Mouse (Mus musculus) CH12F3 (cell line): Measurements from ENCODE around the gene Kansl1.

ENCODE experiments used
- in situ Hi-C: fragments of 300-500 bp; cut with MboI; formaldehyde crosslinking; loops from 2 replicates; pipeline ENCODE4 v1.14.3; 2020; ENCODE audit warnings: low sequenced_read_pairs

The Kansl1 gene

DNA sequence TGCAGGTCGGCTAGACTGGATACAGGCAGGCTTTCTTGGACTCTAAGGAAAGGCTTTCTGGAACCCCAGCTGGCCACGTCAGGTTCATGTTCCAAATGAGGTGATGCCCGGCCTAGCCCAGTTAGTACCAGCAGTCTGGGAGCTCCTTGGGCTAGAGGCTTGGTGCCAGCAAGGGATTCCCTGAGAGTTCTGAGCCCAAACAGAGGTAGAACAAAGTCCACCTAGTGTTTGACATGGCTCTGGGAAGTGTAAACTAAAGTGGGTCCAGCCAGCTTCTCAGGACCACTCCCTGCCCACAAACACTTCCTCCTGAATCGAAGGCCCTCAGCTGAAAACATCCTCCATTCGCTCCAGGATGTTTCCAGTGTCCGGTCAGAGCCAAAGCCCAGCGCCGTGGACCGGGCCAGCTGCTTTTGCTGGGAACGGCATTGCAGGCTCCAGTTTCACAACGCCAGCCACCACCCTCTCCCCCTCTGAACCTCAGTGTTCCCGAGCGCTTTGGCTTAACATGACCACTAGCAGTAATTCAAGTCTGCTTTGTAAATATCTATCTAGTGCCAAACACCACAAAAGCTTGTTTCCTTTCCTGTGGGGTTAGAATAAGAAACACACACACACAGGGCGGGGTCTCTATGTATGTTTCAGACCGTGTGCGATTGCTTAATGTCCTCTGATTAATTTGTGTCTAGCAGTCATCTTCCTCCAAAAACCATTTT lies 151.8 kb downstream of the Kansl1 start:
- in situ Hi-C loops = no loop called here

DNA sequence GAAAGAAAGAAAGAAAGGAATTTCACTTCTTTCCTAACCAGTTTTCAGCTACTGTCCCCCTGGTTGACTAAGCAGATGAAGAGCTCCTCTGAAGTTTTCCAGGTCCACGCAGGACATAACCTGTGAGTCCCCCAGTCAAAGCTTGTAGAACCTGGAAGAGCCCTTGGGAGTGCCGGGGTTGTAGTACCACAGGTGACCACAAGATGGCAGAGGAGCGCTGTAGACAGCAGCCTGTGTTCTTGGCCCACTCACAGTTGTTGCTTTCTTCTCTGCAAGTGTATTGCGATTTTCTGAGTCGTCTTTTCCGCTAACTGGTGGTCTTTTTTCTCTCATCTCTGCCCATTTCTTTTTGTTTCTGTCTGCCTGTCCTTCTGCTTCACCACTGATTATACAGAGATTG lies 153.0 kb downstream of the Kansl1 start:
- in situ Hi-C loops = no loop called here

DNA sequence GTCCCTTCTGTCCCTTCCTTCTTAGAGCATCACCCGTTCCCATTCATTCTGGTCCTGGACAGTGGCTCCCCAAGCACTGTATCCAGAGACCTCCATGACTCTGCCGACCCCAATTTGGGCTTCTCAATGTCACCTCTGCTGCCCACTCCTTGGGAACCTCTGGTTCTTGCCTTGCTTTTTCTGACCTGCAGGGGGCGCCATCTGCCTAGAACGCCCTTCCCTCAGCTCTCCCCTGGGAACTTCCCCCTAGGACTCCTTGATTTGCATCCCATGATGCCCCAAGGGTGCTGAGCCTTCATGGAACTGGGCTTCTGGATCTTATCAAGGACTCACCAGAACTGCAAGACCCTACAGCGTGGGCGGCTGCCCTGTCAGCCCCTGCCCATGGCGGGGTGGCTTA lies 157.0 kb downstream of the Kansl1 start:
- in situ Hi-C loops = no loop called here

DNA sequence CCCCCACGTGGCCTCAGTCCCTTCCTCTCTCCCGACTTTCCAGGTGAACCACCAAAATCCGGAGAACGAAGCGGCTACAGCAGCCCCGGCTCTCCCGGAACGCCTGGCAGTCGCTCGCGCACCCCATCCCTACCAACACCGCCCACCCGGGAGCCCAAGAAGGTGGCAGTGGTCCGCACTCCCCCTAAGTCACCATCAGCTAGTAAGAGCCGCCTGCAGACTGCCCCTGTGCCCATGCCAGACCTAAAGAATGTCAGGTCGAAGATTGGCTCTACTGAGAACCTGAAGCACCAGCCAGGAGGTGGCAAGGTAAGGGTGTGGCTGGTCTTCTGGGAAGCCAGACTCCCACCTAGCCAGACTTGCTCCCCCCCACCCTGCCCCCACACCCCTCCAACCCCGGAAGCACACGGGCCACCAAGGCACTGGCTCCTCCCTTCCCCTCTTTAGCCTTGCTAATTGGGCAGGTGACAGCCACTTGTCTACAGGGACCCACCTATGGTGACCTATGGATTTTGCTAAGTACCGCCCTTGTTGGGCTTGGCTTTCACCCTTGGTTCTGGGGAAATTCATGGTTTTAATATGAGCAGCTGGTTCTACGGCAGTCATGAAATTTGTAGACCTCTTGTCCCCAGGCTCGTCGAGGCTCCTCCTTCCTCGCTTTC lies 158.3 kb downstream of the Kansl1 start:
- in situ Hi-C loops = no loop called here

DNA sequence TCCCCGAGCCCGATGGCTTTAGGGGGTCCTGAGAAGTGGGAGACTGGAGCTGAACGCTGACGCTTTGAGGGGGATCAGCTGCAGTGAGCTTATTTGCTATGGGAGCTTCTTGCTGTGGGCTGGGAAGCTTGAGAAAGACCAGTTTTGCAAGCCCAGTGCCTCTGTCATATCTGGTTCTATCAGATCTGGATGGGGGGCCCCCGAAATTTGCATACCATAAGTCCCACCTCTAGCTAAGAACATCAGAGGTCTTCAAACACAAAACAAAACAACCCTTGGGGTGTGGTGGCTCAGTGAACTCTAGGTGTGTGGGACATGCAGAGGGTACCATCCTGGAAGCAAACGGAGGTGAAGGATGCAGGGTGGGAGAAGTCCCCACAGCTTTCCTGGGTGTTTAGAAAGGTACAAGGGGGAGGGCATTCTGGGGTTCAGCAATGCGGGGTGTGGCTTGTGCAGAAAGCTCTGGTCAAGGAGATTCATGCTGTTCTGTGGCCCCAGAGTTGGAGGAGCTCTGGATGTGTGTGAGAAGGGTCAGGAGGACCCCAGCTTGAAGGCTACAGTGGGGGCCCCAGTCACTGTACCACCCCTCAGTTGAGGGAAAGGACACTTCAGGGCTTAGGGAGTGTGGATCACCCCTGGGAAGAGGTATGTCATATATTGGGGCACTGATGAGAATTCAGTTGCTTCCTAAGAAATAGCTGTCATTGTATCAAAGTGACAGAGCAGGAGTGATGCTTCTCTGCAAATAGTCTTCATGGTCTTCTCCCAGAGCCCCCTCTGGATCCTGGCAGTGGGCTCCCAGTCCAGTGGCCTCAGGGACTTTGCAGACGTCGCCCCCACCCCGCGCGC lies 159.1 kb downstream of the Kansl1 start:
- in situ Hi-C loops = no loop called here

DNA sequence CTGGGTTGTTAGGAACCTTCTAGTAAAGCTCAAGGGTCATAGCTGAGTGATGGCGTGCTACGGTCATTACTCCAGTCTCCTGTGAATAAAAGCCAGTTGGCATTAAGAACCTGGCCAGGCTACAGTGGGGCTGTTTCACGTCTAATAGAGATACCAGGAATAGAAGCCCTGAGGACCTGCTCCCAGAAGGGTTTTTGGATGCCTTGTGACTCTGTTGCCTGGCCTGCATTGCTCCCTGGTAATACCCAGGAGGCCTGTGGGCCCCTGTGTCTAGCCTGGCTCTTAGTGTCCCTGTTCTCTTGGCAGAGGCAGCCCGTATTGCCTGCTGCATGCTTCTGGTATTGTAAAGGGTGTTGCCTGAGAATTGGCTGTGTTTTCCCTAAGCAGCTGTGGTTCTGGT lies 161.5 kb downstream of the Kansl1 start:
- in situ Hi-C loops = no loop called here

DNA sequence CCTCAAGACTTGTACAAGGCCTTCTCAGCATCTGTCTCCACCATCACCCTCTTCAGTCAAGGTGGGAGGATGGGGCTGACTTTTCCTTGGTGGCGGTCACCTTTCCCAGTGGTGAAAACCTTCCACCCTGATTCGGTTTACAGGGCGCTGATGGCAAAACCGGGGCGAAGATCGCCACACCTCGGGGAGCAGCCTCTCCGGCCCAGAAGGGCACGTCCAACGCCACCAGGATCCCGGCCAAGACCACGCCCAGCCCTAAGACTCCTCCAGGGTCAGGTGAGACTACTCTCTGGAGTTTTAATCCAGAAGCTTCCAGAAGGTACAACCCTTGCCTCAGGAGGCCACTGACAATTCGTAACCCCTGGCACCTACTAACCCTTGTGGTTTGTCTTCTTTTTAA lies 162.2 kb downstream of the Kansl1 start:
- in situ Hi-C loops = no loop called here

DNA sequence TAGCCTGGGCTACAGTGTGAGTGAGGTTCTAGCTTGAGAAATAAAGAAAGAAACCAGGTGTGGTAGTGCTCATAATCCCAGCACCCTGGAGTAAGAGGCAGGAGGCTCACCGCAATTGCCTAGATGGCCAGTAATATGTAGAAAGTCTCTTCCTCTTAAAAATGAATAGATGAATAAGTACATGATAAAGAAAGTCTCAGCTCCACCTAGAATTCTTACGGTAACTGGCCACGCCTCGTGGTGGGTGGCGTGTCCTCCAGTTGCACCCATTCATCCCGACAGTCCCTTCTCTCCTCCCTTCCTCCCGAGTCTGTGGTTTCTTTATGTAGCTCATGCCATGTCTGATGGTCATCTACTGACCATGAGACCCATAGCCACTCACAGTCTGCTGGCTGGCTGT lies 162.9 kb downstream of the Kansl1 start:
- in situ Hi-C loops = no loop called here

DNA sequence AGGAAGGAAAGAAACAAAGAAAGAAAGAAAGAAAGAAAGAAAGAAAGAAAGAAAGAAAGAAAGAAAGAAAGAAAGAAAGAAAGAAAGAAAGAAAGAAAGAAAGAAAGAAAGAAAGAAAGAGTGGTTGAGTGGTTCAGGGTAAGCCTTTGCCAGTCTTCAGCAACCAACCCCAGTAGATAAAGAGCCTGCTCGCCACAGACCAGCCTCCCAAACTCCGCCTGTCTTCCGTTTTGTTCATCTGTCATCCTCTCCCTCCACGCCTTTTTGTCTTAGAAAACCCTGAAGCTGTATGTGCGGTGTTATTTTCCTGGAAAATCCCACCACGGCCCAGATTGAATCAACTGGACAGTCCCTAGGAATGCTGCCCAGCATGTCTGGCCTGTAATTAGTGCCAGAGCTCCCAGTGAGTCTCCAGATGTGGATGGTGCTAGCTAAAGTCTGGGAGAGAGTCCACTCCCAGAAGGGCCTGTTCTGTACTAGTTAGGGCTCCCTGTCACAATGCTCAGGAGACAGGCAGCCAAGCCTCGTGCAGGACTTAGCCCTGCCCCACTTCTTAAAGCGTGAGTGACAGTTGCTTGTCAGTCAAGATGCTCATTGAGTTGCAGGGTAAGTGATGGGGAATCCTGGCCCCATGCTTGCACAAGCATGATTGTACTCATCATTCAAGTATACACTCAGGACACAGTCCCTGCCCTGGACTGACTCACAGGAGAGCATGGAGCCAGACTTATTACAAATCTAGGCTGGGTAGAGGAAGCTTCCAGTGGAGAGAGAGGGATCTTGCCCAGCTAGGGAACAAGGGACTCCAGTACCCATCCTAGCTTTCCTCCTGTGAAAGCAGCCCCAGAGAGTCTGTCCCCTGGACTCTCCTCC lies 165.3 kb downstream of the Kansl1 start:
- in situ Hi-C loops = no loop called here

DNA sequence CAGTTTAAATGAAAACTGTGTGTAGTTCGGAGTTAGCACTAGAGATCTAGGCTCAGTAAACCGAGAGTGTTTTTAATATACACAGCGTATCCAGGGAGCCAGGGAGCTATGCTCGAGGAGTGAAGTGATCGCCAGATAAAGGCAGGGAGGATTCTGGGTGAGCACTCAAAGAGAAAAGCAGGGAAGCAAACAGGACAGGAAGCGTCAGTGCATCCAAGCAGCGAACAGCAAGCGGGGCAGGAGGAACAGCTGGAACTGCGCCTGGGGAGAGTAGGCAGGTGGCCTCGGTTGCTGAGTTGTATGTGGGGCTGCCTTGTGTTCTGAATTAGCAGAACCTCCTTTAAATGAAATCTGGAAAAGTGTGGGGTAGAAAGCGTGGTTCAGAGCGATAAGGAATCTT lies 166.0 kb downstream of the Kansl1 start:
- in situ Hi-C loops = no loop called here

DNA sequence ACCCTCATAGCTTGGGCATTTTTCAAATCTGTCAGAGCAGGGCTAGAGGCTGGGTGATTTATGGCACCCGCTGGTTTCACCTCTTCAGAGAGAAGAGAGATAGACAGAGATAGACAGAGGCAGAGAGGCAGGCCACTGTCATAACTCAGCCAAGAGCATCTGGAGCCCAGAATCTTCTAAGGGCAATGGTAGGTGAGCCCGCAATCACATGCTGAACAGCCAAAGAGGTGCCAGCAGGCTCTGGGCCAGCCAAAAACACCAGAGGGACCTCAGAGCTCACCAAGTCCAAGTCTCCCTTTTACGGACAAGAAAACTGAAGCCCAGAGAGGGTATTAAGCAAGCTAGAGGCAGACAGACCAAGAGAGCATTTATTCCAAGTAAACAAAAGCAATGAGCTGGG lies 171.0 kb downstream of the Kansl1 start:
- in situ Hi-C loops = no loop called here

DNA sequence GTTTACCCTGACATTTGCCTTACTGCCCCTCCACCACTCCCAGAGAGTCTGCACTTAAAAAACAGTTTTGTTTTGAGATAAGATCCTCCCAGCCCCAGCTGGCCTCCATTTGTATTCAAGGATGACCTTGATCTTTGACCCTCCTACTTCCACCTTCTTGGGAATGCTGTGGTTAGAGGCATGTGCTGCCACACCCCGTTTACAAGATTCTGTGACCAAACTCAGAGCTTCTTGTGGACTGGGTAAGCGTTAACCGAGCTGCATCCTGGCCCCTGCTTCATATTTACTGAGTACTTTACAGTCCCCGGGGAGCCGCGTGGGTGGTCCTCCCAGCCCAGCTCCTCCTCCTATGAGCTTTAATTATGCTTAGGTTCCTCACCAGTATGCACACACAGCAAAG lies 173.0 kb downstream of the Kansl1 start:
- in situ Hi-C loops = no loop called here

DNA sequence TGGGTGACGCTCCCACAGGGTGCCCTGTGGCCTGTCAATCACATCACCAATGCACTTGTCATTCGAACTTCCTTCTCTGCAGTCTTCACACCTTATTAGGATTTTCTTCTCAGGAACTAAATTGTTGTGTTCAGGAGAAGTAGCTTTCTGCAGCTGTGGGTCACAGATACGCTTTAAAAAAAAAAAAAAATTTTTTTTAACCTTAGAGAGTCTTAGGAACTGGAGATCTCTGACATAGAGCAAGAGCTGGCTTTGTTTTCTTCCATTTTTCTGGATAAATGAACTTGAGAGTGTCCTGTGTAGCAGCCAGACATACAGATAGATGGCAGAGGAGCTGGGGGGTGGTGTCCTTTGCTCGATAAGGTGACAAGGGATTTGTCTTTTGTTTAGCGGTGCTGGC lies 173.5 kb downstream of the Kansl1 start:
- in situ Hi-C loops = no loop called here

DNA sequence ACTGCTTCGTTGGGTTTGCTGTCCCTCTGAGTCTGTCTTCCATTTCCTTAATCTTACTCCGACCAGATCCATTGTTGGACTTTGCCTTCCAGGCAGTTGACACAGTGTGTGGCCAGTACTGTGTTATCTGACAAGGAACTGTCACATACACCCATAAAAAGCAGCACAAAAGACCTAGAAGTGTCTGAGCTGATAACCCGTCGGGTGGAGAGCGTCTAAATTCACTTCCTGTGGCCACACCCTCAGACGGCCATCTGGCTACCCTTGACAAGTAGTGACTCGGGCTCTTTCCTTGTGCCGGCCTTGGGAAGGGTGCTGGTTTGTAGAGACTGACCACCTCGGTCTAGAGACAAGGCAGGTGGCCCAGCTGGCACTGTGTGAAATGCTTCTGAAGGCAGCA lies 175.4 kb downstream of the Kansl1 start:
- in situ Hi-C loops = no loop called here

DNA sequence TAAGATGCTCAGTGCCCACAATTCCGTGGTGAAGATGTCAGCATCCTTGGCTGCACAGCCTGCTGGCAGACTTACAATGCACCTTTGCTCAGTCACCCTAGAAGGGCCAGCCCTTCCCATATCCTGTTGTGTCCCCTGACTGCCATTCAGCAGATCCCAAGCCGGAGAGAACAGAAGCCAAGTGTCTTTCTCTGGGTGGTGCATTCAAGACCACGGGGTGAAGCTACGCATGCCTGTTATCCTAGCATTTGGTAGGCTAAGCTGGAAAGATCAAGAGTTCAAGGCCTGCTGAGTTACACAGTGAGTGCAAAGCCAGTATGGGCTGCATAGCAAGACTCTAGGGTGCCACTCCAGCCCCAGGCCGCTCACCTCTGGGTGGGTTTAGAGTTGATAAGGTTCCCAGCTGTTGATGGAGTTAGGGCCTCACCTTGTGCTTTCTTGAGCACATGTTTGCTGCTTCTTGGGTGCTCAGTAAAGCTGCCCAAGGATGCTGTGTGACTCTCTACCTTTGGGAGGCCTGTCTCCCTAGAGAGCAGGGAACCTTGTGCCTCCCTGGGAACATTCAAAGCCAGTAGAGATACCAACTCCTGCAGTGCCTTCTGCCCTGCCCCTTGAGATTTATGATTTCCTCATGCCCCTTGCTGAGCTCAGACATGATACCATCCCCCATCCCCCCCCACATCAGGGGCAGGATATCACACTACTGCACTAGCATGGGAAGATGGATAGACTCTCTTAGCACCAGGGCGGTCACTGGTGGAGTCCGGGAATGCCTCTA lies 176.0 kb downstream of the Kansl1 start:
- in situ Hi-C loops = no loop called here

DNA sequence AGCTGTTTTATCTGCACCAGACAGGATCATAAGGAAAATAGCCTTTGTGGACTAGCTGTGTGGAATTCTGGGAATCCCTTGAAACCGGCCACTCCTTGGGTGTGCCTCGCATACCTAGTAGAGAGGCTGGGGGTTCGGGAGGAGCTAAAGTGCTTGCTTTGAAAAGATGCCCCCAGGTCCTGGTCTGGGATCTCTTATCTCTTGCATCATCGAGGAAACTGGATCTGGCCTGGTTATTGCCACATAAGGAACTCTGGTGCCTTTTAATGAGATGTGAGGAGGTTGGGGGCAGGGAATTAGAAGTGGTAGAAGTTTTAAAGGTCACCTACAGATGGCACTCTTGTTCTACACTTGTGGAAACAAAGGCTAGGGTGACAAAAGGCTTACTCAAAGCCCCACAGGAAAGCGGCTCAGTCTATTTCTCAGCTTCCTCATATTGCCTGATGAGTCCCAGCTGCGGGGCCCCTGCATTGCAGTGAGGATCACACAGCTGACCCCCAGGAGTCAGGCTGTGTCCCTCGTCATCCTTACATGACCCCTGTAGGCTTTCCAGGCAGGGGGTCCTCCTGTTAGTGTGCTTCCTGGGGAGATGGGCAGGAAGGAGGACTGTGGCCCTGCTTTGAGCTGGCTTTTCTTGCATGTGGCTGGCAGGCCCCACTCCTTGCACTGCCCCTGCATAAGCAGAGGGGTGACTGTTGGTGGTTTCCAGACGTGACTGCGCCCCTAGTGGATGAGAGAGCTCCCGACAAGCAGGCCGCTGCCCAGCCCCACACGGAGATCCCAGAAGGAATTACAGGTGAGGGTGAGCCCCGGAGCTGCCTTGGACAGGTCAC lies 179.2 kb downstream of the Kansl1 start:
- in situ Hi-C loops = no loop called here

DNA sequence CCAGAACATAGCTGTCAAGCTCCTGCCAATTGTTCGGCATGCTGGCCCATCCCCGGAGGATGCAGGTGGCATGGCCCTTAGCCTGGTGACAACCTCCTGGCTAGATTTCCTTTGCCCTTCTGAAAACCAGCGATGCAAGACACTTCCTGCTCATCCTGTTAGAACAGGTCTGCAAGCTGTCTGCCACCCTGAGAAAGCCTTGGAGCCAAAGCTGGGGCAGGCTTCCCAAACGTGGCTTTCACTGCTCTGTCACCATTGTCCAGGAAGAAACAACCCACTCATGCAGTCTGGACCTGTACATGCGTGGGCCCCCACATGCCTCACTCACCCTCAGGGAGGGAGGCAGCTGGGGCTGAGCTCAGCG lies 179.8 kb downstream of the Kansl1 start:
- in situ Hi-C loops = no loop called here

DNA sequence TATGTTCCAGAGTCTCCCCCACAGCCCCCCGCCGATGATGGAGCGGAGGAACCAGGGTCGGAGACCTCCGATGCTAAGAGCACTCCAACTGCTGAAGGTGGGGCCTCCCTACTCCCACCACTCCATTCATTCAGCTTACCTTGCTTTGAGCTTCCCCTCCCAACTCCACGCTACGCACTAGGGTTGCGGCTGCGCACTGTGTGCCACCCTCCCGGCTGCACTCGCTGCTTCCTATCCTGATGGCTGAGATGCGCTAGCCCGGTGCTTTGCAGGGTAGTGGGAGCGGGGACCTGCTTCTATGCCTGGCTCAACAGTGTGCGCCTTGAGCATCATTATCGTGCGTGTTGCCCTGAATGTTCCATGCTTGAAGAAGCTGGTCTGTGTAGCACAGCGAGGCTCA lies 181.5 kb downstream of the Kansl1 start:
- in situ Hi-C loops = no loop called here
